In genomic region chr12:87379496-87379895, GRCm38 (mm10) we compare ENCODE assay signal across 20 mouse cellular contexts.
"Had no signal": no experiment of that assay in that cellular context is flagged by ENCODE, and none has a peak within 500 bp of the region (broad histone marks: within the 10 kb centered on the region; RNA-seq: fewer than 3 reads in every experiment).

No protein-coding gene starts in this region.

- H3K27ac ChIP-seq: midbrain, embryonic 10.5 days; midbrain, embryonic 12.5 days; neural tube, embryonic 13.5 days; neural tube, embryonic 15.5 days; stomach, embryonic 15.5 days; stomach, postnatal 0 days had no signal

- ATAC-seq: midbrain, embryonic 16.5 days had no signal

- H3K4me1 ChIP-seq: midbrain, embryonic 10.5 days; midbrain, embryonic 12.5 days; neural tube, embryonic 15.5 days; stomach, embryonic 15.5 days had no signal

- H3K9me3 ChIP-seq: megakaryocyte, embryonic 14.5 days; midbrain, embryonic 10.5 days; midbrain, embryonic 12.5 days; neural tube, embryonic 13.5 days; neural tube, embryonic 15.5 days; stomach, embryonic 15.5 days had no signal

- H3K4me3 ChIP-seq: megakaryocyte, embryonic 14.5 days; midbrain, embryonic 10.5 days; midbrain, embryonic 12.5 days; myocyte; neural tube, embryonic 13.5 days; neural tube, embryonic 15.5 days; stomach, embryonic 15.5 days had no signal

- DNase-seq: lung, adult 18-20 months; lung, embryonic 14.5 days; lung, postnatal 10 days; lung, postnatal 4 days; midbrain, embryonic 14.5 days; retina, postnatal 1 day; right cerebral cortex, adult 18-20 months; right cerebral cortex, postnatal 25 days; thymus, adult 2 months; thymus, postnatal 25 days; thymus, postnatal 4 days had no signal

- H3K4me2 ChIP-seq: lung, embryonic 14.5 days; midbrain, embryonic 12.5 days; neural tube, embryonic 13.5 days; neural tube, embryonic 15.5 days; stomach, embryonic 15.5 days had no signal

- H3K27me3 ChIP-seq: megakaryocyte, embryonic 14.5 days; midbrain, embryonic 12.5 days; neural tube, embryonic 13.5 days; neural tube, embryonic 15.5 days; stomach, embryonic 15.5 days had no signal

- H3K9ac ChIP-seq: lung, embryonic 14.5 days; midbrain, embryonic 12.5 days; neural tube, embryonic 13.5 days; neural tube, embryonic 15.5 days; stomach, embryonic 15.5 days had no signal

- H3K36me3 ChIP-seq: midbrain, embryonic 10.5 days; midbrain, embryonic 12.5 days; neural tube, embryonic 13.5 days; neural tube, embryonic 15.5 days; stomach, embryonic 15.5 days had no signal
